Mouse (Mus musculus) liver, embryonic 14 days (tissue): Measurements from ENCODE around the gene Surf4. TPM values are rescaled to one million over a fixed set of nuclear protein-coding genes. Genes with fewer than 3 reads are reported as not detected.

Experiments used
- polyA plus RNA-seq: library from polyadenylated mRNA; depleted of rRNA; stranded (reverse); fragments of >200 nt; gene quantifications from 2 replicates; pipeline ENCODE4 v1.2.3, GENCODE M21; 2012; rRNA removed

The Surf4 gene
- polyA plus RNA-seq, result 45.6 and 55.0 TPM in 2 replicates

DNA sequence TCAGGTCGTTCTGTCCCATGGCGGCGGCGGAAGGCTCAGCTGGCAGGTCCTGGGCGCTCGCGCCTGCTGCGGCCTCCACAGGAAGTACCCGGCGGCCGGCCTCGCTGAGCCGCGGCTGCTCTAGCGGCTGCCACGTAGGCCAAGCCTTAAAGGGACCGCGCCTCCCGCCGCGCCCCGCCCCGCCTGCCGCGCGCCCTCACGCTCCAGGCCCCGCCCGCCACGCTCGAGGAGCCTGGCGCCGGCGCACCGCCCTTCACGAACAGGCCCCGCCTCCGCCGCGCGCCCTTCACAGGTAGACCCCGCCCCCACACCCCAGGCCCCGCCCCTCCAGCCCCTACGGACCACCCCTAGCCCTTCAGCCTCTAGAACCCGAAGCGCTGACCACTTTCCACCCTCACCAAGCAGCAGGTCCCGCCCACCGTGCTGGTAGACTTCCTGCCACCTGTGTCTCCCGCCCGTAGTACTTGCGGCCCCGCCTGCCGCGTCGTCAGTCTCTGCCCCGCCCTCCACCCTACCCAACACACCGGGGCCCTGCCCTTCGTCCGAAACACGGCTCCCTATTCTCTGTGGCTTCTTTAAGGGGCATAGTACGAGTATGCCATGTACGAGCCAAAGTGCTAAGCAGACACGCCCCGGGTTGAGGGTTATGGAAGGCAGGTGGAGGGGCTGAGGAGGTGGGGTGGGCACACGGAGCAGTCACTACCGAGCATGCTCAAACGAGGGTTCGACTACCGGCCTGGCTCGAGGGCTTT lies at the start of gene Surf4, which contains the start of gene Stkld1:
Gene Surf4, minus strand, starts transcription at position 625 of the 752 bp plus-strand sequence.
Gene Stkld1, plus strand, starts transcription at position 744 of the 752 bp plus-strand sequence.

DNA sequence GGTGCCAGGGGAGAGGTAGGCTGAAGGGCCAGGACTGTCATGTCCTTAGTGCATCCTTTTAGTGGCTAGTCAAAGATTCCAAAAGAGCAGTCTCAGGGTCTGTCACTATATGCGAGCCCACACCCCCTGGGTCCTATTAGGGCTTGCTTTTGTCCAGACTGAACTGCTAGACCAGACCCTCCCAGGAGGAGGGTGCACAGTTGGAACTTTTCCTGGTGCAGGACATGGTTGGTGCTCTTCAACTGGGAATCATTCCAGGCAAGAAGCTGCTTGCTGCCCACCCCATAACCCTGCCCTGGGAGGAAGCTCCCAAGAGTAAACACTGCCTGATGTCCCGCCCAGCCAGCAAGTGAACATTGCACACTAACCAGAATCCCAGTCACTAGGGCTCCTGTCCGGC lies 39.4 kb upstream of the Surf4 start, which contains the start of gene Adamts13:
Gene Adamts13, plus strand, starts transcription at position 301 of the 400 bp plus-strand sequence.

GRCm38 (mm10) chr2:26963923-26964723 lies 30.4 kb upstream of the Surf4 start, which contains the start of gene Rexo4:
TSS of gene Rexo4 (minus strand) at chr2:26964386.

DNA sequence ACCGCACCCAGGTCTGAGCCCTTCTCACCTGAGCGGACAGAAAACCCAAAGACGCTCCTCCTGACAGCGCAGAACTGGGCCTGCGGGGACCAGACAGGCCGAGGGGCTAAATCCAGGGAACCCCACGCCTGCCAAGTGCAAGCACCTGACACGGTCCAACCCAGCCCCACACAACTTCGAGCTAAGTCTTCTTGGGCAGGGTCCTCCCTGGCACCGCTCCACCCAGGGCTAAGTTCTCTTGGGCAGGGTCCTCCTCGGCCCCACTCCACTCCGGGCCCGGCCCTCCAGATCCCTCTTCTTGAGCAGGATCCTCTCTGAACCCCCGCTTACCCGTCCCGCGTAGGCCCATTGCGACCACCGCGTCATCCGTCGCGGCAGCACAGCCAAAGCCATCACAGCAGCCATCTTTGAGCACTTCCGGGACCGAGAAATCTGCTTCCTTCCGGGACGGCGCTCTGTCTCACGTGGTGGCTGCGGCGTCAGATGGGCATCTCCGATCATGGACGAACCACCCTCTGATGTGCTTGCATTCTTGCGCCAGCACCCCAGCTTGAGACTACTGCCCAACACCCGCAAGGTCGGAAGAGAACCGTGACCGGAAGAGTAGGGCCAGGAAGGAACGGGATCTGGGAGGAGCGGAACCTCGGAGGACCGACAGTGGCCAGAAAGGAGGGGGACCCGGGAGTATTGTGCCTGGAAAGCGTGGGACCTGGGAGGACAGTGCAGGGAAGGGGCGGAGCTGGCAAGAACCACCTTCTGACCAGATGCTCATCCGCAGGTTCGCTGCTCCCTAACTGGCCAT lies 17.6 kb downstream of the Surf4 start, which contains the start of the genes Surf2 and Surf1:
Gene Surf2, plus strand, starts transcription at position 441 of the 802 bp plus-strand sequence.
Gene Surf1, minus strand, starts transcription at position 604 of the 802 bp plus-strand sequence.

DNA sequence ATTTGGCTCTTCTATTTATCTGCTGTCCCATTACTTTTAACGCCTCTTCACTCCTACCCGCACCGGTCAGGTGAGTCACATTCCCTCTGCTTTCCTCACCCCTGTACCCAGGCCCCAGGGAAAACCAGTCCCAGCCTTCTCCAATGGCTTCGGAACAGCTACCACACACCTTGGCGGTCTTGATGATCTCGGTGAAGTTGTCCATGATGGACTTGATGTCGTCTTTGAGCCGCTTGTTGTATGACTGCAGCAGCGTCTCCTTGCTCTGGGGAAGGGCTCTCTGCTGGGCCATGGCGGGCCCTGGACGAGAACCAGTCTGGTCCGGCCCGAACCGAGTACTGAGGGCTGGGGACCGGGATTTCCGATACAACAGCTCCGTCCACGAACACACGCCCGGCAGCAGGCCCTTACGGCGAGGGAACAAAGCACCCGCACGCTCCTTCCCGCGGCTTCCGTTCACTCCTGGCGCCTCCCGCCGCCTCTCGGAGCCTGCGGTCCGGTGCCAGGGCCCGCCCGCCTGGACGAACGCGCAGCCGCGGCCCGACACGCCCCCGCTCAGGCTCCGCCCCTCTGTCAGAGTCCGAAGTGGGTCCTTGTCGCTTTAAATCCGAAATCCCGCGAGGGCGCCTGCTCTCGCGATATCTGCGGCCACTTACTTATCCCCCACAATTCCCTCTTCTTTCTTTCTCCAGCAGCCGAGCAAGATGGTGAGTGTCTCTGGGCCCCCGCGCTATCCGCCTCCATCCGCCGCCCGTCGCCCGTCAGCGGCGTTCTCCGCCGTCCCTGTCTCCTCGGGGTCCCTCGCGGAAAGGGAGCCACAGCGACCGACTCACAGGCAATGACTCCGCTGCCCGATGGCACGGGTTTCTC lies 23.4 kb downstream of the Surf4 start, which contains the start of the genes Med22 and Rpl7a:
Gene Med22, minus strand, starts transcription at position 554 of the 870 bp plus-strand sequence.
Gene Rpl7a, plus strand, starts transcription at position 641 of the 870 bp plus-strand sequence.

DNA sequence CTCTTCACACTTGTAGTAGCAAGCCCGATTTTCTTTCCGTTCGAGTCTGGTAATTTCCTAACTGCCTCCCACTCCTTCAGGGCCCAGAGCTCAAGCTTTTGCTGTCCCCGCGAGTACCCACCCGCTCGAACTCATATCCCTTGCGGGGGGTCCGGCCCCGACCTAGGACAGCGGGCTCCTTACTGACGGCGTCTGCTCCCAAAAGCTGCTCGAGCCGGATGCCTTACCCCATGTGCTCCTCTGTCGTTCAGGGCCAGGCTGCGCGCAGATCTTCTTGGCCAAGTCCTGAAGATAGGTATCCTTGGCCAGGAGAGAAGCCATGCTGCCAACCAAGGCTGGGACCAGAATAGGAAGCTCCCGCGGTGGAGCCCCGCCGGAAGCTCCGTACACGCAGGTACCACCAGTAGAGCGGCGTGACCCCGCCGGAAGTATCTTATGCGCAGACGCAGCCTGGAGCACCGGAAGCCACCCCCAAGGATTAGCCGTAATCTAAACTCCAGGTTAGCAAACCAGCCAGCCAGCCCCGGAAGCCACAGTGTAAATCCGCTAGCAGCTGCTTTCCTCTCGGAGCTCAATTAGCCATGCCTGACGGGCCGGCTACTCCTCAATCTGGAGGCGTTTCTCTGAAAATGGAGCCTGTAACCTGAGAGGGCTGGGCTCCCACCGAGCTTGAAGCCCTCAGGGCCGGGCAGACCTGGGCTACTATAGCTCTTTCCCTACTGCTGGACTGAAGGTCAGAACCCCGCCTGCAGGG lies 31.1 kb downstream of the Surf4 start, which contains the start of gene Surf6:
Gene Surf6, minus strand, starts transcription at position 413 of the 754 bp plus-strand sequence.

Other genes starting within 250 kb of the Surf4 start
- gene Abo, start 68.9 kb downstream of the Surf4 start, polyA plus RNA-seq, result not detected in 2 replicates
- 10.9 and 11.1 TPM in 2 replicates for gene Surf6, start 31.0 kb downstream of the Surf4 start, polyA plus RNA-seq
- gene Med22, start 23.3 kb downstream of the Surf4 start, polyA plus RNA-seq, result 13.2 and 15.1 TPM in 2 replicates
- gene Rpl7a, start 23.2 kb downstream of the Surf4 start, polyA plus RNA-seq, result 1,213 and 1,404 TPM in 2 replicates
- 25.1 and 28.9 TPM in 2 replicates for gene Surf2, start 17.6 kb downstream of the Surf4 start, polyA plus RNA-seq
- 22.5 and 28.2 TPM in 2 replicates for gene Surf1, start 17.4 kb downstream of the Surf4 start, polyA plus RNA-seq
- gene Stkld1, start 119 bp upstream of the Surf4 start, polyA plus RNA-seq, result 0.02 TPM in 1 of 2 replicates, not detected in the other
- gene Rexo4, start 30.5 kb upstream of the Surf4 start, polyA plus RNA-seq, result 20.8 and 21.0 TPM in 2 replicates
- 1.6 TPM in 2 replicates for gene Adamts13, start 39.5 kb upstream of the Surf4 start, polyA plus RNA-seq
- 11.0 and 11.2 TPM in 2 replicates for gene Cacfd1, start 76.0 kb upstream of the Surf4 start, polyA plus RNA-seq
- gene Slc2a6, start 94.1 kb upstream of the Surf4 start, polyA plus RNA-seq, result 0.12 and 0.15 TPM in 2 replicates
- 0.71 TPM in 1 of 2 replicates, not detected in the other for gene Mymk, start 138.3 kb upstream of the Surf4 start, polyA plus RNA-seq
- gene Adamtsl2, start 145.5 kb upstream of the Surf4 start, polyA plus RNA-seq, result 0.37 and 0.44 TPM in 2 replicates
- 0.01 and 0.02 TPM in 2 replicates for gene Fam163b, start 208.6 kb upstream of the Surf4 start, polyA plus RNA-seq
- not detected in 2 replicates for gene Dbh, start 231.3 kb upstream of the Surf4 start, polyA plus RNA-seq